Mouse (Mus musculus): ENCODE measurements around the gene C1s1. TPM values are rescaled to one million over a fixed set of nuclear protein-coding genes. Genes with fewer than 3 reads are reported as not detected.
"Not testable (repeated sequence)": the region's sequence is repeated elsewhere in the genome, so short reads cannot be mapped to it uniquely, and the experiment has no call there.

The C1s1 gene
- total and polyA plus RNA-seq, 2 experiments from 2014 or later: 2.7 to 7.0 TPM

DNA sequence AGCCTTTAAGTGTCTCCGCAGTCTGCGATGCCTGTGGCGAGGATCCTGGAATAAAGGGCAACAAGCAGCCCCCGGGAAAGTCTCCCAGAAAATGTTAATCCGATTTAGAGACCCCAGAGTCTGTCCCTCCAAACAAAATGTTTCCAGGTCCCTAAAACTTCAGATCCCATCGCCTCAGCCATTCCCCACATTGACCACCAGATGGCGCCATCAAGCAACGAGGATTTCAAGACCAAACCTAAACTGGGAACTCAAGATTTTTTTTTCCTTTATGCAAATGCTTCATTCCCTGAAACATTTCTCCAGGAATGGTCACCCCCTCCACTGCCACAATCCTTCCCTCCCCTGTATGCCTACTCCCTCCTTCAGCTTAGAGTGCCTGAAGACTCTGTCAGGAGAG is 27.9 kb upstream of the C1s1 start, which contains the start of gene C1rb:
Gene C1rb, plus strand, starts transcription at position 269 of the 400 bp plus-strand sequence.
- H3K36me3 ChIP-seq (replicated peaks; ENCODE audit: control insufficient read depth, insufficient read depth, low read length): no peaks in the 10 kb centered on the region
- no peaks in the 10 kb centered on the region for H3K27me3 ChIP-seq (ENCODE audit: control insufficient read depth, insufficient read depth, low read length)
- H3K4me1 ChIP-seq (ENCODE audit: control insufficient read depth, insufficient read depth): 0 out of 2 replicates have a peak, but pooled peaks cover 6% of the 10 kb centered on the region
- DNase-seq (ENCODE audit: low spot score) (peak; percentile 49), ATAC-seq (ENCODE audit: insufficient read depth, low read depth) (no peak)
- 1% methylated on average over 8 of the region's 8 CpGs for WGBS
- no peaks in the 10 kb centered on the region for H3K9me3 ChIP-seq (replicated peaks; ENCODE audit: control insufficient read depth, low read length)
- H3K27ac ChIP-seq (ENCODE audit: low read depth): no peak within 1 kb of the TSS
- TF ChIP-seq CTCF (IDR thresholded peaks at IDR 0.05; ENCODE audit: low read depth): peak; percentile 89
- no peak for TF ChIP-seq EP300 (IDR thresholded peaks at IDR 0.05; ENCODE audit: low read depth)
- H3K4me3 ChIP-seq (ENCODE audit: low read depth, low read length): no peak within 1 kb of the TSS
- no peak within 1 kb of the TSS for H3K4me2 ChIP-seq (ENCODE audit: low read depth, low read length)
- no peak within 1 kb of the TSS for H3K9ac ChIP-seq (replicated peaks; ENCODE audit: low read depth, low read length)

DNA sequence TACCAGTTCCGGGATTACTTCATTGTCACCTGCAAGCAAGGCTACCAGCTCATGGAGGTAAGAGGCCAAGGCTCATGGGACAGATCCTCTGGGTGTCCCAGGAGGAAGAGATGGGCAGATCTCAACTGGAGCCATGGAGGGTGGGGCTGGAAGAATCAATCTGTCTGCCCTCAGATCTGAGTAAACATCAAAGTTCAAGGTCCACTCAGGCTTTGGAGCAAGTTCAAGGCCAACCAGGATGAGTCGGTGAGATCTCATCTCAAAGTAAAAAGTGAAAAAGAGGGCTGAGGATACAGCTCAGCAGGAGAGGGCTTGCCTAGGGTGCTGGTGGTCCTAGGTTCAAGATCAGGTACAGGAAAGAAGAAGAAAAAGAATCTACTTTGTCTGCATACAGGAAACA is 19.5 kb upstream of the C1s1 start:
- H3K9ac ChIP-seq (replicated peaks; ENCODE audit: low read depth, low read length); H3K4me1 ChIP-seq (ENCODE audit: control insufficient read depth, insufficient read depth); H3K36me3 ChIP-seq (replicated peaks; ENCODE audit: control insufficient read depth, insufficient read depth, low read length); H3K4me2 ChIP-seq (ENCODE audit: low read depth, low read length); DNase-seq (ENCODE audit: low spot score); H3K27me3 ChIP-seq (ENCODE audit: control insufficient read depth, insufficient read depth, low read length); H3K27ac ChIP-seq (ENCODE audit: low read depth); H3K9me3 ChIP-seq (replicated peaks; ENCODE audit: control insufficient read depth, low read length); H3K4me3 ChIP-seq (ENCODE audit: low read depth, low read length); ATAC-seq (ENCODE audit: insufficient read depth, low read depth): not testable (repeated sequence)
- 94% methylated on average over 2 of the region's 2 CpGs for WGBS

DNA sequence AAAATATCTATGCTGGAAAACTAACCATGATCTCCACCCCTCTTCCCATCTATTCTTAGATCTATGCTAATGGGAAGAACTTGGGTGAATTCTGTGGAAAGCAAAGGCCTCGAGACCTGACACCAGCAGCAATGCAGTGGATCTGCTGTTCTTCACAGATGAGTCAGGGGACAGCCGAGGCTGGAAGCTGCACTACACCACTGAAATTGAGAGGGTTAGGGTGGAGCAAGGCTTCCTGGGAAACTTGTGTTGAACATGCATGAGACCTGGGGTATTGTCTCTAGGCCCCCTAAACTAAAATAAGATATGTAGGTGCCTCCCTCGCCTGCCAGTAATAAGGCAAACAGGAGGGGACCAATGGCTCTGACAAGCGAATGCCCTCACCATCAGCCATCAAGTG is 19.0 kb upstream of the C1s1 start:
- not testable (repeated sequence) for H3K4me3 ChIP-seq (ENCODE audit: low read depth, low read length); H3K9me3 ChIP-seq (replicated peaks; ENCODE audit: control insufficient read depth, low read length); H3K9ac ChIP-seq (replicated peaks; ENCODE audit: low read depth, low read length); H3K27me3 ChIP-seq (ENCODE audit: control insufficient read depth, insufficient read depth, low read length); H3K27ac ChIP-seq (ENCODE audit: low read depth); ATAC-seq (ENCODE audit: insufficient read depth, low read depth); H3K4me1 ChIP-seq (ENCODE audit: control insufficient read depth, insufficient read depth); H3K36me3 ChIP-seq (replicated peaks; ENCODE audit: control insufficient read depth, insufficient read depth, low read length); H3K4me2 ChIP-seq (ENCODE audit: low read depth, low read length); DNase-seq (ENCODE audit: low spot score)
- 78% methylated on average over 4 of the region's 4 CpGs for WGBS

DNA sequence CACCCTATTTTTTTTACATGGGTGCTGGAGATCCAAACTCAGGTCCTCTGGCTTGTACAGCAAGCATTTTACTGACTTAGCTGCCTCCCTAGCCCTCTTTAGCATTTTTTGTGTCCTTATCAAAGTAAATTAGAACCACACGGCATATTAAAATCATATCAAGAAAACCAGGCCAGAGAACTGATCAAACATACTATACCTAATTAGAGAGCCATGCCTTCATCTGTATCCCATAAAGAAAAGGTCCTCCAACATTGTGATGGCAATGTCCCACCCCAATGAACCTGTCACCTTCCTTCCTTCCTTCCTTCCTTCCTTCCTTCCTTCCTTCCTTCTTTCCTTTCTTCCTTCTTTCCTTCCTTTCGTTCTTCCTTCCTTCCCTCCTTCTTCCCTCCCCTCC is 13.8 kb upstream of the C1s1 start:
- DNase-seq (ENCODE audit: low spot score); ATAC-seq (ENCODE audit: insufficient read depth, low read depth); H3K4me2 ChIP-seq (ENCODE audit: low read depth, low read length); H3K4me3 ChIP-seq (ENCODE audit: low read depth, low read length); H3K9me3 ChIP-seq (replicated peaks; ENCODE audit: control insufficient read depth, low read length); H3K36me3 ChIP-seq (replicated peaks; ENCODE audit: control insufficient read depth, insufficient read depth, low read length); H3K27ac ChIP-seq (ENCODE audit: low read depth); H3K4me1 ChIP-seq (ENCODE audit: control insufficient read depth, insufficient read depth); H3K27me3 ChIP-seq (ENCODE audit: control insufficient read depth, insufficient read depth, low read length); H3K9ac ChIP-seq (replicated peaks; ENCODE audit: low read depth, low read length): not testable (repeated sequence)
- WGBS: 65% methylated on average over 2 of the region's 2 CpGs

DNA sequence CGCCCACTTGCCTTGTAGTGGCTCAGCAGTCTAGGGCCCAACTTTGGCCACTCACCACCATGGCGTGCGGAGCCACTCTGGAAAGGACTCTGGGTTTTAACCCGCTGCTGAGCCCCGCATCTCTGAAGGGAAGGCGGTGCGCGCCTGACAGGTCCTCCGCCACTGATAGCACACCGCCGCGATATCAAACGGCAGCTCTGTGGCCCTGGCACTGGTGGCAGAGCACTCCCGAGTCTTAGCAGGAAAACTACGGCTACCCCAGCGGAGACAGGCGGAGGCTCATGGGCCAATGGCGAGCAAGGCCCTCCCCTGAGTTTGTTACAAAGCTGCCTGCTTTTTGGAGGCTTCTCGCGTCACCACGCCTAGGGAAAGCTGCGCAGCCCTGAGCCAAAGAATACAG is 10.6 kb upstream of the C1s1 start:
- Histone ChIP-seq H3K9ac (replicated peaks; ENCODE audit: low read depth, low read length) (no peak overlapping the region), H3K9me3 (replicated peaks; ENCODE audit: control insufficient read depth, low read length) (peaks cover 5% of the 10 kb centered on the region; the same call in 1 of the 2 replicates), H3K4me1 (ENCODE audit: control insufficient read depth, insufficient read depth) (no peaks in the 10 kb centered on the region), H3K4me3 (ENCODE audit: low read depth, low read length) (no peak overlapping the region), H3K4me2 (ENCODE audit: low read depth, low read length) (no peak overlapping the region), H3K36me3 (replicated peaks; ENCODE audit: control insufficient read depth, insufficient read depth, low read length) (no peaks in the 10 kb centered on the region), H3K27ac (ENCODE audit: low read depth) (no peak overlapping the region), H3K27me3 (ENCODE audit: control insufficient read depth, insufficient read depth, low read length) (no peaks in the 10 kb centered on the region)
- 67% methylated on average over 22 of the region's 22 CpGs for WGBS
- TF ChIP-seq CTCF (IDR thresholded peaks at IDR 0.05; ENCODE audit: low read depth) (no peak), EP300 (IDR thresholded peaks at IDR 0.05; ENCODE audit: low read depth) (no peak)
- DNase-seq (ENCODE audit: low spot score) (no peak), ATAC-seq (ENCODE audit: insufficient read depth, low read depth) (no peak)

DNA sequence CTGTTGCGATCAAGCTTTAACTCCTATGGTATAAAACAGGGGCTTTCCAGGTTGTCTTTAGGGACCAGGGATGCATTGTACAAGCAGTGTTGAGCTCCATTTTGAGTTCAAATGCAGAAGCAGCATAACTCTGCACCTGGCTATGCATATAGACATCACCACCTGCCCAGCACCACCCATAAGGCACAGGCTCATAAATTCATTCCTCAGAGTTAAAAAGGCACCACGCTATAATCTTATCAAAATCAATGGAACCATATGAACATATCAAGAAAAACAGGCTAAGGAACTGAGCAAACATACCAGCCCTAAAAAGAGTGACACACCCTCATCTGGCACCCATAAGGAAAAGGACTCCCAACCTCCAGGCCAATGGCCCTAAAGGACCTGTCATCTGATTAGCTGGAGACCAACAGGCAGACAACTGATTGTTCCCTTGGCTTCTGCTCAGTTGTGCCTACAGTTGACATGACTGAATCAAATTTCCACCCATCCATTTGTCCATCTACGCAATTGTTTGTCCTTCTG is 6.9 kb upstream of the C1s1 start:
- H3K9ac ChIP-seq (replicated peaks; ENCODE audit: low read depth, low read length): no peak overlapping the region
- H3K27me3 ChIP-seq (ENCODE audit: control insufficient read depth, insufficient read depth, low read length): no peaks in the 10 kb centered on the region
- no peak overlapping the region for H3K4me2 ChIP-seq (ENCODE audit: low read depth, low read length)
- no peak overlapping the region for H3K27ac ChIP-seq (ENCODE audit: low read depth)
- H3K36me3 ChIP-seq (replicated peaks; ENCODE audit: control insufficient read depth, insufficient read depth, low read length): no peaks in the 10 kb centered on the region
- H3K4me3 ChIP-seq (ENCODE audit: low read depth, low read length): no peak overlapping the region
- DNase-seq (ENCODE audit: low spot score) (no peak), ATAC-seq (ENCODE audit: insufficient read depth, low read depth) (no peak)
- no peaks in the 10 kb centered on the region for H3K4me1 ChIP-seq (ENCODE audit: control insufficient read depth, insufficient read depth)
- WGBS: 82% methylated on average over 3 of the region's 3 CpGs
- H3K9me3 ChIP-seq (replicated peaks; ENCODE audit: control insufficient read depth, low read length): peaks cover 5% of the 10 kb centered on the region; the same call in 1 of the 2 replicates
- TF ChIP-seq EP300 (IDR thresholded peaks at IDR 0.05; ENCODE audit: low read depth) (no peak), CTCF (IDR thresholded peaks at IDR 0.05; ENCODE audit: low read depth) (no peak)

DNA sequence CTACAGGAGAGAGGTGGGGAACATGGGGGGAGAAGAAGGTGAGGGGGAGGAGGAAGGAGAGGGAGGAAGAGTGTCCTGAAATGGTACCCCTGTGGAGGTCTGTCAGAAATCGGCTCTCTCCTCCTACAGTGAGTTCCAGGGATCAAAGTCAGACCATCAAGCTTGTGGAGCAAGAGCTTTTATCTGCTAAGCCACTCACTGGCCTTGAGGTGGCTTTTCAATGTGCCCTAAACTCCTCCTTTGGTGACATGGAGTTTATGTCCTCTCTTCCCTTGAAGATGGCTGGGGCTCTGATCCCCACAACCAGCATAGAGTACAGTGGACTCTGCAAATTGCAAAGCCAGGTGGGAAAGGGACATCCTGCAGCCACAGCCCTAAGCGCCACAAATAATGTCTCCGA is 5.8 kb upstream of the C1s1 start:
- not testable (repeated sequence) for H3K9me3 ChIP-seq (replicated peaks; ENCODE audit: control insufficient read depth, low read length); H3K27ac ChIP-seq (ENCODE audit: low read depth); ATAC-seq (ENCODE audit: insufficient read depth, low read depth); H3K36me3 ChIP-seq (replicated peaks; ENCODE audit: control insufficient read depth, insufficient read depth, low read length); H3K27me3 ChIP-seq (ENCODE audit: control insufficient read depth, insufficient read depth, low read length); H3K4me3 ChIP-seq (ENCODE audit: low read depth, low read length); H3K4me2 ChIP-seq (ENCODE audit: low read depth, low read length); H3K4me1 ChIP-seq (ENCODE audit: control insufficient read depth, insufficient read depth); H3K9ac ChIP-seq (replicated peaks; ENCODE audit: low read depth, low read length); DNase-seq (ENCODE audit: low spot score)
- WGBS: 85% methylated on average over 3 of the region's 3 CpGs

Measured in heart, postnatal 0 days (tissue).